Mouse (Mus musculus): ENCODE measurements around the gene Baiap2.

- TF ChIP-seq TAL1 (IDR thresholded peaks at IDR 0.05; ENCODE audit: low read length) (no peak), GATA1 (IDR thresholded peaks at IDR 0.05; ENCODE audit: low read length) (no peak)
Observed at GRCm38 (mm10) chr11:119983151-119983550, 40.6 kb downstream of the Baiap2 start.
